Mouse (Mus musculus) cerebellum, postnatal 25 days (tissue): Measurements from ENCODE around the gene 1700086D15Rik.

Source experiments
- DNase-seq, 2 experiments: peaks; one replicate each; pipeline ENCODE4 v3.0.0; 2021; ENCODE audit warnings: mixed read lengths in 2 of 2

The 1700086D15Rik gene

DNA sequence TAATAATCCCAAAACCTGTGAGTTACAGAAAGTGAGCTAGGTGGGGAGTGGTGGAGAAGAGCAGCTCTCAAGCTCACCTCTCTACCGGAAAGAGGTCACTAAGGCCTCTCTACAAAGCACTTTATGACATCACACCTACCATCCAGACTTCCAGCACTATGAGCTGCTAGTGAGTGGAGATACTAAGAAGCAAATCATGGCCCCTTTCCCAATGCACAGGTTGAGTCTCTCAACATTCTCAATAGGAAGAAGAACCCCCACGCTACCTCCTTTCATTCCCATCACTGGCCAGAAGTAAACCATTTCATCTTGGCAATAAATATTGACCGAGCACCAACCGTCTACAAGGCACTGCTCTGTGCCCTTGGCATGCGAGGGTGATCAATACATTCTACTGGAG, at the start of gene 1700086D15Rik:
1700086D15Rik (minus strand) TSS at position 101 of the 400 bp plus-strand sequence.
- DNase-seq, result no peak

DNA sequence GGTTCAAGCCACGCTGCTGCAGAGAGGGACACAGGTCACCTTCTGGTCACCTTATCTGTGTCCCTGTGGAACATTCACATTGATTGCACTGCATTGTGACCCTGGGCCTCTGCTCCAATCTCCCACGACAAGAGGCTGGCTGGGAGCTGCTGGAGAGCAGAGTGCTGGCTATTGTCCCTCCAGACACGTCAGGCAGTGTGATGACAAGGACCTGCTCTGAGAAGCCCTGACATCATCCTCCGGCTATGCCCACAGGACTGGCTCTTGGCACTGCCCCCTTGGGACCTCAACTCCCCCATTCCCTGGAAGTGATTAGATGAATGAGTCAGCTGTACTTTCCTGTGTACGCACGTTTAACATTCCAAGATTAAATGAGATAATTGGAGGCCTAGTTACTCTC, 49.8 kb upstream of the 1700086D15Rik start:
- DNase-seq, result no peak

DNA sequence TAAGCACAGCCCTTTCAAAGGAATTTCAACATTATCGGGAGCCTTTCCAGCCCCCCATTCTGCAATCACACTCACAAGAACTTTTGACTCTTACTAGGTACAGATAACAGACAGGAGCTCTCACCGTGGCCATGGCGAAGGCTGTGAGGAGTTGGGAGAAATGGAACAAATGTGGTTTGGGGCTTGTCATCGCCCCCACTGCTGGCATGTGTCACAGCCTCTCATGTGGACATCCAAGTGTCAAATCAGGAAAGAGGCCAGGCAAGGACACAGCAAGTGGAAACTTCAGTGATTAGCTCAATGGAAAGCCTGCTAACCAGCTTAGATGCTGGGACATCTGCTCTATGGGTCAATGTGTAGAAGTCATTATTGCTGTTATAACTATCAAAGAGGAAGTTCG, 45.6 kb upstream of the 1700086D15Rik start:
- DNase-seq, result no peak

DNA sequence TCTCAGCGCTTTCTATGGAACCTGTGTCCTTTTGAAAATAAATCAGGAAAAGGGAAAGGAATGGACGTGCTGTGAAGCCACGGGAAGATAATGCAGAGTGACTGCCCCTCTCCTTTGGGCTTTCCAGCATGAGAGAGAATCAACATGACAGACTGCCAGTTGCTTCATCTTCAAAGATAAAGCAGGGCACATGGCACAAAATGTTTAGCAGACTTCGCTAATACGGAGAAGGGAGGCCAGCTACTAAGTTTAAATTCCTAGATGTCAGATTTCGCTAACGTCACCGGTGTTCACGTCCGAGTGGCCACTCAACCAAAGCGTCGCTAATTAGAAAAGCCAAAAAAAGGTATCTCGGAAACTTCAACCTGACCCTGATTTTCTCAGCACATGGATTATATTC, 45.0 kb upstream of the 1700086D15Rik start:
- no peak for DNase-seq

DNA sequence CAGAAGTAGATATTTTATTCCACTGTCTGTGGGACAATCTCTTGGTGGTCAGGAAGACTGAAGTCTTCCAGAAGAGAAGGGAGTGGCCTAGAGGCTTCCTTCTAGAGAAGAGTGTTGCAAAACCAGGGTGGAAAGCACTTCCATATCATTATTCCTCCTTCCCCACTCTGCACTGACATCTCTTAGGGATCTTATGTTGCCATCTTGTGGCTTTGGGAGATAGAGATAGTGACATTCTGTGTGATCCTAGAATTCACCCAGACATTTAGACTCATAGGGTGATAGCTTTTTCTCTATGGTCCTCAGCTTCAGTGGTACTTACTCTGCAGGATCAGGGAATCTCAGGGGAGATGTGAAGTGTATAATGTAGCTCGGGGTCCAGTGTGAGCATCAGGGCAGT, 43.3 kb upstream of the 1700086D15Rik start:
- no peak for DNase-seq

DNA sequence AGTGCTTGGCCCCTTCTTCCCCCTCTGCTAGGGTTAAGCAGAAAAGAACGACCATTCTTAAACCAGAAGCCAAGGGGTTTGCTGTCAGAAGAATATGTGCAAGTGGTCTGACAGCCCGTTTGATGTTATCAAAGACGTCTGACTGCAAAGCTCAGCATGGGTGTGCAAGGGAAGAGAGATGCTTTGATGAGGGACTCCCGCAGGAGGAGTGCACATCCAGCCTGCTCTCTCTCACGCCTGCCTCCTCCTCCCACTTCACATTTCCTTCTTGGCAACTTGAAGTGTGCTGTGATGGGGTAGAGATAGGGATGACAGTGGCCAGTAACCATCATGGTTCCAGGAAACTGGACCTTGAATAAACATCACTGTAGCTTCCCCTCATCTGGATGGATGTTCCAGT, 42.5 kb upstream of the 1700086D15Rik start:
- no peak for DNase-seq

DNA sequence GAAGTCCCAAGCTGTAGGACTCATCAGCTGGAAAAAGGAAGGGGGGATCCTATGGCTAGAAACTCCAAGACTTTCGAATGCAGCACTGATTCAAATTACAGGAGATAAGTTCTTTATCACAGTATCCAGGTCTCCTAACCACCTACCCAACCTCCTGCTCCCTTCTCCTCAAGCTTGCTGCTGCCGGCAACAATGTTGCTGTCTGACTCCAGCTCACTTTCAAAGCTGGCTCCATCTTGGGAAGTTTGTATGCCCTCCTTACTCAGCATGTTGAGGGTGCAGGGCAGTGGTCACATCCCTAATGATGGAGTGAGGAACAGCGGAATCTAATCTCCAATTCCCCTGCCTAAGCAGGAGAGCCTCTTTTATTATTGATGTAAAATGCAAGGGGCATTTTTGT, 38.3 kb upstream of the 1700086D15Rik start:
- no peak for DNase-seq

DNA sequence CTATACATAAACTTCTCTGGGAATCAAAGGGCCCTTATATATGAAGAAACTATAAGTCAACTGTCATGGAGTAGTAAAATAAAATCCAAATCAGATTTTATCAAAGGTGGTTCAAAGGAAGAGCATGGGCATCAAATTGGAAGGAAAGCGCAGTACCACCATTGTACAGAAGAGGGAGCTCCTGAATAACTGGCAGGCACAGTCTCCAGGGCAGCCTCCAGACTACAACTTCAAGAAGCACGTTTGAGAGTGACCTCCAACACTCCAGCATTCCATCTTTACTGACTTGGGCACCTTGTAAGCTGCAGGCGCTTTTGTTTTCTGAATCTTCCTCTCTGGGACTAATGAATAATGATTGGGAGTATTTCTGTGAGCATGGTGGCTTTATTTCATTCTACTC, 37.6 kb upstream of the 1700086D15Rik start:
- DNase-seq, result peak; percentile 77 to 89

DNA sequence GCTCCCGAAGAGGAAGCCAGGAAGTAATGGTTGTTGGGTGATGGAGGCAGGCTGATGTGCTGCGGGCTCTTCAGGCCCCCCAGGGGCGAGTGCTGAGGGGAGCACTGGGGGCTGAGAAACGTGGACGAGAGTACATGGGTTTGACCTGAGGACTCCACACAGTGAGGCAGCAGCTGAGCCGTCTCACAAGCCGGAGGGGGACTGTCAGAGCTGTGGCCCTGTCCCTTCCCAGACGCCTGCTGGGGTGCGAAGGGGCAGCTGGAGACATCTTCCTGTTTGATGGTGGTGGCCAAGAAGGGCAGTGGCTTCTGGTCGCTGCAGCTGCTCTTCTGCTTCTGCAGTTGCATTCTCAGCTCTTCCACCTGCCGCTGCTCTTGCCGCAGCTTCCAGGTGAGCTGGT, 27.3 kb upstream of the 1700086D15Rik start:
- no peak for DNase-seq

DNA sequence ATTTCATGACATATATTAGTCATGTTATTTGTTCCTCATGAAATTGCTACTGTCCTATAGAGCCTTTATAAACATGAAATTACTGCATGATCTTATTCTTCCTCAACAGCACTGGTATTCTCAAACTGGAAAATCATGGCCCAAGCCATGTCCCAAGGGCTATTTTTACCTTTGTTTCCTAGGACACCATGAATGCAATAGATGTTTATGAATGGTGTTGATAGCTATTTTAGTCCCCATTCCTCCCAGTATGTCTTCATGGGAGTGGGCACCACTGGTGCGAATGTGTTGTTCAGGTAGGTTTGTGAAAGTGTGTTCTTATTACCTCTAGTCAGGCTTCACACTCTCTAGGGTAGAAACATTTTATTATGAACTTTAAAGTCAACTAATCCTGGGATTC, 25.4 kb upstream of the 1700086D15Rik start:
- DNase-seq, result no peak

DNA sequence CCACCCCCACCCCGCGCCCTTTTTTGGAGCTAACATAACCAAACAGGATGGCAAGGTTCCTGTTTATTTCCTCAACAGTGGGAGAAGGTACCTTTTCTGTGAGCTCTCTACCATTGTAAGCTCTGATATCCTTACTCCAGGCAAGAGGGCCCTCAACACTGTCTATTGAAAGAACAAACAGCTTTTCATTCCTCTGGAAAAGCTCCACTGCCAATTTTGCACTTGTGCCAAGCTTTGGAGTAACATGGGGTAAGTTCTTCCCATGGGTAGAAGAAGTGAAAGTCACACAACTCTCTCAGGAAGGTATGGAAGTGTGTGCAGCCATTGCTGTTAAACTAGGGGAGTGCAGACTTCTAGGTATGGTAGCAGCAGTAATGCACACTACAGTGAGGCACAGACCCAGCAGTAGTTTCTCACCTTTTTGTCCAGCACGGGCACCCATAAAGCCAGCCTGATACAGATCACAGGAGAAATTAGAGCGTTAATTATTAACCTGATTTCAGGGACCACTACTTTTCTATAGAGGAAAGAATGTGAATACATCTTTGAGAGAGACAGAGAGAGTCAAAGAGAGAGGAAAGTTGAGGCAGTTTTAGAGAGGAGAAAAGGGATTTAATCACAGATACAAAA, 10.5 kb upstream of the 1700086D15Rik start:
- no peak for DNase-seq

DNA sequence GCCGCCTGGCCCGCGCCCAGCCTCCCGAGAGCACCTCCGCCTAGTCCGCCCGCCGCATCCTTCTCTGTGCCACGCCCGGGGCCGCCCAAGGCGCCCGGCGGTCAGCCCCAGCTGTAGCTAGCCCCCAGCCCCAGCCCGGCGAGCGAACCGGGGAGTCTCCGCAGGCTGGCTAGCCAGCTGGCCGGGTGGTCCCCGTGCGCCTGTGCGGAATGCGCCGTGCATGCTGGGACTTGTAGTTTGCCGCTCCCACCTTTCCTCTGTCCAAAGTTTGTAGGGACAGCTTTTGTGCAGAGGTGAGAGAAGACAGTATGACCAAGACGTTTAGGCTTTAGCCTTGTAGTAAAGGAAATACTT, 3.1 kb upstream of the 1700086D15Rik start, which contains the start of gene Arhgap44:
Arhgap44 (minus strand) TSS at position 195 of the 354 bp plus-strand sequence.
- peak; percentile 84 to 90 for DNase-seq

DNA sequence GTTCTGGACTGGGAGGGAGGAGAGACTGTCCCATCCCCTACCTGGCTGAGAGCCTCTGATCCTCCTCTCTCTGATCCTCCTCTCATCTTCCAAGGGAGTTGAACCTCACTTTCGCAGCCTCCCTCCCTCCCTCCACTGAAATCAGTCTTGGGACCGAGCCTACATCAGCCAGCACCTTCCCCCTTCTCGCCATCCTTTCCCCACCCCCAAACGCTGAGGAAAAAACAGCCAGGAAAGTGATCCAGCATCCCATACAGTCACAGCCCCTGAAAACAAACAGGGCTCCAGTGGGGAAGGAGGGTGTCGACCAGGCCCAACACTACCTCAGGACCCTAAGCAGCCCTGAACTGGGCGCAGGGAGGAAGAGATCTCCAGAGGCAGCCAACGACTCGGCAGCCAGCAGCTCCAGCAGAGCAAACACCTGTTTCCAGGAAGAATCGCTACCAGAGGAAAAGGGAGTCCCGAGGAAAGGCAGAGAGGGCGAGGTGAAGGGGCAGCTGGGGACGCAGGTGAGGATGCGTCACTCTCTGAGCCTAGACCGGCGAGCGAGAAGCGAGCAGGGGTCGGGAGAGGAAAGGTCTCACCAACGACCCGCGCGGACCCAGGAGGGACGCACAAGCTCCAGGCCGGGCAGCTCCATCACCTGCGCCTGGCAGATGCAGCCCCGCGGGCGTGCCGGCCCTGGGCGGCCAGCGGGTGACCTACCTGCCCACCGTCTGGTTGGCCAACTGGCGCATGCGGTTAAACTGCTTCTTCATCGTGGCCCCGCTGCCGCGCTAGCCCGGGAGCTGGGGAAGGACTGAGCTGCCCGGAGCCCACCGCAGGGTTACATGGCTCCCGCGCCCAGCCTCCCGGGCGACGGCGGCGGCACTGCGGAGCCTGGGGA, 2.4 kb upstream of the 1700086D15Rik start:
- DNase-seq, result peak; percentile 83 to 84

DNA sequence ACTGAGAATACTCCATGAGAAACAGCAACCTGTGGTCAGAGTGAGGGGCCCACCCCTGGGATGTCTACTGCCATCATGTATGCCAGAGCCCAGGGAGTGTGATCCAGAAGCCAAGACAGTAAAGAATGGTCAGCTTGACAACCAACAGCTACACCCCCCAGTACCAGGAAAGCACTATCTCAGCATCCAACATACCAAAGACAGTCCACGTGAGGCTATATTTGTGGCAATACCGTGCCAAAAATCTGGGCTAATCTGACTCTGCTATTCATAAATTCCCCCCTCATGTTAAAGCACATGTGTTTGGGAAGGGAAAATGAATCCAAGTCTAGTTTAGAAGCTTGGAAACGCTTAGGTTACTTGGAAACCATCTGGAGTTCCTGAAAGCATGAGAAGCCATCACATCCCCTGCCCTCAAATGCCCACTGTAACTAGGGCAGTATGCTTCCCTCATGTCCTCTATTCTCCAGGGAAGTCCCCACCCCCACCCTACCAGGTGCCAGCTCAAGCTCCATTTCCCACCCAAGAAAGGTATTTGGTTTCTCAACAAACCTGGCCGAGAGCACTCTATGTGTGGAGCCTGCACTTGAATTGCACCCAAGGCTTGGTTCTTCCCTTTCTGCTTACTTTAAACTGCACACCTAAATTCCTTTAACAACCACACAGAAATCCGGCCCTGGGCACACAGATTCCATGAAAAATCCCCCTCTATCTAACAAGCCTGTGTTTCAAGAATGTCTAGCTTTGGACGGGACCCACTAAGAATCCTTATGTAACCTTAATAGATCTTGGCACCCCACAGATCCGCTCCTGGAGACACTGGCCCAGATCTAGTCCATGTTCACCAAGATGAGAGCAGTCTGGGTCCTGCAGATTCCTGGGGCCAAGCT, 1.5 kb upstream of the 1700086D15Rik start:
- peak; percentile 50 to 68 for DNase-seq

DNA sequence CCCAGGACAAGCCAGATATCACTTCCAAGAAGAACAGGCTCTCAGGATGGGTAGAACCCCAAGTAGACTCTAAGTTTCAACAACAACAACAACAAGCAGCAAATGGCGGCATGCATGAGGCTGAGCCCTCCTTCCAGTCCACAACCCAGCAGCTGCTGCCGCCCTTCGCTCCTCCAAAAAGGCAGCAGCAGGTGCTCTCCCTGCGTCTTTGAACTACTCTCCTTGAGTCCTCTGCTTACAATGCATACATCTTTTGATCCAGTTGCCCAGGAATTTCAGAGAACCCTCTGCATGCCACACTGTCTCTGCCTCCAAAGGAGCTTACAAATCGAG, 1.1 kb downstream of the 1700086D15Rik start:
- DNase-seq, result no peak

DNA sequence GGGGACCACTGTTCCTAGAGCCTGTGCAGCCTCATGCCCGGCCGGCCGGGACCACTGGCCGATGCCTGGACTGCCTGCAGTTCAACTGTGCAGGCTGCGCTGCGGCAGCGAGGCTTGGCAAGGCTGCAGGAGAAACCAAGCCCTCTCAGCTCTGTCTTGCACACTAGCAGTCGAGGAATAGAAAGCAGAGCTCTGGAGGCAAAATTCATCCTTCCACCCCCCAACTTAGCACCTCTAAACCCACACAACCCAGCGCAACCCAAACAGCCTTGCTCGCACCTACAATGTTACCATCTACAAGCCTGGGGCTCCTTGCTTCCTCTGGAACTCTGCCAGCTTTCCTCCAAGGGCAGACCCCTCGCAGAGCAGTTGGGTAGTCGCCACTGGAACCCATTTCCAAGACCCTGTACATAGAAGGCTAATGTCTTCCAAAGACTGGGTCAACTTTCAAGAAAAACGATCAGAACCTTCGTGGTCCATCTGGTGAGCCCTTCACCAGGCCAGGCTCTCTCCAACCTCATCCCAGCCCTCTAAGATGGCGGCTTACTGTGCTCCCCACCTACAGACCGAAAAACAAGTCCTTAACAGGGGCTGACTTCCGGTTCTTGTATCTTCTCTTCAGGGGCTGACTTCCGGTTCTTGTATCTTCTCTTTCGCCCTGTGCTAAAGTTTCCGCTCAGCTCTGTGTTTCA, 1.6 kb downstream of the 1700086D15Rik start:
- peak; percentile 49 to 64 for DNase-seq

DNA sequence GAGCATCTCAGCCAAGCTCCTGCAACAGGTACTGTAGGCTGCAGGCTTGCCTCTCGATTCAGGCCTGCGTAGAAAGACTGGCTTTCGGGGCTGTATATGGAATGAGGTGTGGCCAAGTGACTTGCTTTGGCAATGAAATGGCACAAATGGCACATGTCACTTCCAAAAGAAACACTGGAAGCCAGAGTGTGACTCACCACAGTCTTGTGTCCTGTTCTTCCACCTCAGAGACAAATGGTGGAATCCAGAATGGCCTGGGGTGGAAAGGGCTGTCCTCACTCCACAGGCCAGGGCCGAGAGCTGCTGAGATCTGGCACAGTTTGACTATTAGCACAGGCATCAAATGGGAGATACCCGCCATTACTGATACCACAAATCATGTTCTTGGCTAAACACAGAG, 6.7 kb downstream of the 1700086D15Rik start:
- peak; percentile 55 to 65 for DNase-seq

DNA sequence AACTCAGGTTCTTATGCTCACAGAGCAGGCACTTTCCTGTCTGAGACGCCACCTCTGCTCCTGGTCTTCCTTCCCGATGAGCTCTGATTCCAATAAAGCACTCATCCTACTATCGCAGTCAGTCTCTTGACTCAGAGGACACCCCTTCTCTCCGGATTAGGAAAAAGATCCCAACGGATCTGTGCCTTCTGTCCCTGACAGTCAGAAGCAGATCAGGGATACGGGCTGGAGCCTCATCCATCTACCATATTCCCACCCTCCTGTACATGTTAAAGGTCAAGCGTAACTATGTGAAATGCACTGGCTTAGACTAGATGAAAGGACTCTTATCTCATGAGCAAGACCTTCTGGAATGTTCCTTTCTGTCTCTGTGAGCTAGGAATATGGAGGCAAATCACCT, 11.2 kb downstream of the 1700086D15Rik start:
- DNase-seq, result no peak

DNA sequence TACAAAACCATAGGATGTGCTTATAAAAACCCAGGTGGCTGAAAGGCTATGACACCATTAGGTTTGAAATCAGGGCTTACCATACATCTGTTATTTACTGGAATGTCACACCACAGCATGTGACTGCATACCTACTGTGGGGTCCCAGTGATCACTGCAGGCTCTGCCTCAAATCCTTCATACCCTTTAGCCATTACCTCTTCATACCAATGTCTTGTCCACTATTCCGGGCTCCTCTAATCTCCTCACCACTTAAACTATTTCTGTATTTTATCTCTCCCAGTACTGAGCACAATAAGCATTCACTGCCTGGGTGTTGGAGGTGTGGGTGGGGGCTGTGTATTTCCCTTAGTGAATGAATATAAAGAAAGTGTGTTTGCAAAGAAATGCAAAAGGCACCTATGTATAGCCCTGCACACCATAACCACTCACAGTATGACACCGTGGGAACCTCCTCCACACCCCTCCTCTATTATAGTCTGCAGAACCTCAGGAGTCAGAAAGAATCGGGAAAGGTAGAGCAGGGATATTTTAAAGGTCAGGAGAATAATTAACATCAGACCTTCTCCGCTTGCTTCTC, 16.8 kb downstream of the 1700086D15Rik start:
- no peak for DNase-seq

DNA sequence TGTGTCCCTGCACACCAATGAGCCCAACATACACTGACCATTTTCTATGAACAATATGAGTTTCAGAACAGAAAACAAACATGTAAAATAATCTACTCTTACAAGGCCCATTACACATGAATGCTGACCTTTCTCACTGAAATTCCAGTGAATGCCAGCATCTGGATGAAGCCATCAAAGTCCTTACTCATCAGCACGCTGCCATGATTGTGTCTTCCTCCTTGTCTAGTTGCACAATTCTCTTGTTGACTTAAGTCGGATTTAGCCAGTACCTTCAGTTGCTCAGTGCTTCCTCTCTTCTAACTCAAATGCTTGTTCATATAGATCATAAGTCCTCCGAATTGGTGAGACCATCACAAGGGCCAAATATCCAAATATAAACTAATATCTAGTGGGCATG, 20.7 kb downstream of the 1700086D15Rik start:
- DNase-seq, result no peak

DNA sequence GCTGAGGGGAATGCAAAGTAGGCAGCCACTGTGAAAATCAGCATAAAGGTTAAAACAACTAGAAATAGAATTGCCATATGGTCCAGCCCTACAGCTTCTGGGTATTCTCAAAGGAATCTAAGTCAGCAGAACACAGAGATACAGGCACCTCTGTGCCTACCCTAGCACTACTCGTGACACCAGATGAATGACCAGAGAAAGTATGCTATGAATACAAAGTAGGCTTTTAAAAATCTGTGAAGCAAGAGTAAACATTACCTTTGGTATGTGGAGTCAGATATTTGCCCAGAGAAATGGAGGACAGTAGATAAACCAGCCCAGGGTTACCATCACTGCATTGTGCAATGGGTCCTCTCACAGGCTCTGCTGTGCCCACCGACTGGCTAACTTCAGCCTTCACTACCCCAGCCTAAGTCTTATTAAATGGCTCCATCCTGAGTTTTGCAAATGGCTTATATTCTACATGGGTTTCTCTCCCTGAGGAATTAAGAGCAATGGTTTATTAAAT, 22.5 kb downstream of the 1700086D15Rik start:
- no peak for DNase-seq

DNA sequence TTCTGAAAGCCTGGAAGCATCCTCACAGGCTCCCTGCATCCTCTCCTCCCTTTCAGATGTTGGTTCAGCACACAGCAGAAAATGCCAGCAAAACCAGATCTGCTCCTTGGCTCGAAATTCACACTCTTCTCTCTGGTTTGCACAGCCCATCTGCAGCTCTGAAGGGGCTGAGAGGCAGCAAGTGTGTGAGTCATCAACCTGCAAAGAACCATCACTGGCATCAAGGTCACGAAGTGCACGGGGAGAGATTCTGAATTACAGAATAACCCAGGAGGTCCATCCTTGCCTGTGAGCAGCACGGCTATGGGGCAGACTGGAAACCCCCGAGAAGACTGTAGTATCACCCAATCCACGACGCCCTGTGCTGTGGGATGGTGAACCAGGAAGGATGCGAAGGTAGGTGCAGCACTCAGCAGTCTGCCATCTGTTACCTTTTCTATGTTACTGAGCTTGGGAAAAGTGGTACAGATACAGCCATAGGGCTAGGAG, 24.4 kb downstream of the 1700086D15Rik start:
- peak; percentile 73 to 74 for DNase-seq
